Mouse (Mus musculus): ENCODE results near the gene Gm10775.

Gm10775 gene

DNA sequence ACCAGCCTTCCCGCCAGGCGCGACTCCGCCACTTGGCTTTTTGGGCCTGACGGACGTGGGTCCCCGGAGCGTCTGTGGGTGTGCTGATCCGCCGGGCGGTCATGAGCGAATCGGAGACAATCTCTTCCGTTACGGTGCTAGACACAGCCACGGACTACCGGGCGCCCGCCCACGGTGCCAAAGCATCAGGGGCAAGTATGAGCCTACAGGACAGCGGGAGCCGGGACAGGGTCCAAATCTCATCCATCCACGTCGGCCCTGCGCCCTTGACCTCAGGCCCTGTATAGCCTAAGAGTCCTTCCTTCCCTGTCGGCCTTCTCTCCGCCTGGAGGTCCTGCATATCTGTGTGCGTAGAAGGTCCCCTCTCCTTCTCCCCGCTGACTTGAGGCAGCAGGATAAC is at the start of gene Gm10775:
Gene Gm10775 (plus strand): TSS at position 301 of the 400 bp plus-strand sequence.
- peak; percentile 14 for DNase-seq

DNA sequence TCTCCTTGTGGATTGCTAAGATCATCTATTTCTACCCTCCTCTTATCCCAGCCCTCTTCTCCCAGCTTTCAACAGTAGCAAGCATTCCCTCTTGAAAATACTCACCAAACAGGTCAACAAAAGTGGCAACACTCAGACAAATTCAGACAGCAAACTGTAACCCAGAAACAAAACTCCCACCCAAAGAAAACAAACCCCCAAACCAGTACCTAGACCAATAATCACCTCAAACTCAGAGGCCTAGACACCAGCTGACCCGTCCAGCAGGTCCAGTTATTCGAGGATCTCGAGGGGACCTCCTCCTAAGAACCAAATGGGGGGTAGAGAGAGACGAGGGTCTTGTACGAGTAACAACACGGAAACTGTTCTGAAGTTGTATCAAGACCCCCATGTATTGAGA is 33.4 kb upstream of the Gm10775 start:
- no peak for DNase-seq

DNA sequence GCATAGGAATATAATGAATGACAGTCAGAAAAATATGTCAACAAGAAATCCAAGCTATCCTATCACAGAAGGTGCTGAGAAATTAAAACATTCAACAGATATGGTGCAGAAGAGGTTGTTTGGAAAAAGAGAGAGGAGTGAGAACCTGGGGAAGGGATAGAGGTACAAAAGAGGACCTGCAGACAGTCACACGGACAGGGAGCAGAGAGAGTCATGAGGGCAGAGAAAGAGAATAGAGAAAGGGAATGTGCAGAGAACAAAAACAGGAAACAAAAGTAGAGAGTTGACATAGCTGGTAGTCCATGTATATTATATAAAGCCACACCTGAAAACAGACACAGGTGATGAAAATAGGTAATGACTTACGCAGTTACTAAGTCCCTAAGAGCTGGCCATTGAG is 32.7 kb upstream of the Gm10775 start:
- DNase-seq: no peak

DNA sequence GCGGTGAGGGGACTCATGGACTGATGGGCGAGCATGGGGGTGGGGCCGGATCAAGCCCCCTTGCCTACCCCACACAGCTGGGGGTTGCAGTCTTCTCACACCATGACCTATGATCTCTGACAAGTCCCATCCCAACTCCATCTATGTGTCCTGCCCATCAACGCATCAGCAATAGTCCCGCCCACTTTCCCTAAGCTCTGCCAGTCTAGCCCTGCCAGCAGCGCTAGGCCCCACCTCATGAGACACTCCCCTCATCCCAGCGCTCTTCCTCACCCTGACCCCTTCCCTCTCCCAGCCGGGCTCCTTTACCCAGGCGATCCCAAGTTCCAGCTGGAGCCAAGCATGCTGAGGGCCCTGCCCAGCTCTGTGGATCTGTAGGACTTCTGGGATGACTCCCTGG is 22.1 kb upstream of the Gm10775 start:
- DNase-seq: no peak

DNA sequence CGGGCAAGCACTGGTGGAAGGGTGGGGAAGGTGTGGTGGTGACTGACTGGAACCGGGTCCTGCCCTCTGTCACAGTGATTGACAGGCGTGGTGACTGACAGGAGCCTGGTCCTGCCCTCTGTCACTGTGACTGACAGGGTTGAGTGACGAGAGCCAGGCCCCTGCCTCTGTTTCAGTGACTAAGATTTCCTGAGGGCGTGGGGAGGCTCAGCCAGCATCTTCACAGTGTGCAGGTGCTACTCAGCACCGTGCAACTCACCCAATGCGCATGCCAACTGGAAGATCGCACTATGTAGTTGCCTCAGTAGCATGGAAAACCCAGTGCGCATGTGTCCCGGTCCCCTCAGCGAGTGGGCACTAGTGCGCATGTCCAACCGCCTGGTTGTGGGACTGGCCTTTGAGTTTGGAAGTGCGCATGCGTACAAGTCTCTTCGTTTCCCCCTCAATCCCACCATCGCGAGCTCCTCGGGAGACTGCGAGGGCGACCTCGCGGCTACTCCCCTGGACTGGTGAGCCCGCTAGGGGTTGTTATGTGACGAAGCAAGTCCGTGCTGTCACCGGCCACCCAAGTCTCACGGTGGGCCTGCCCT is 18.7 kb upstream of the Gm10775 start:
- peak; percentile 98 for DNase-seq

DNA sequence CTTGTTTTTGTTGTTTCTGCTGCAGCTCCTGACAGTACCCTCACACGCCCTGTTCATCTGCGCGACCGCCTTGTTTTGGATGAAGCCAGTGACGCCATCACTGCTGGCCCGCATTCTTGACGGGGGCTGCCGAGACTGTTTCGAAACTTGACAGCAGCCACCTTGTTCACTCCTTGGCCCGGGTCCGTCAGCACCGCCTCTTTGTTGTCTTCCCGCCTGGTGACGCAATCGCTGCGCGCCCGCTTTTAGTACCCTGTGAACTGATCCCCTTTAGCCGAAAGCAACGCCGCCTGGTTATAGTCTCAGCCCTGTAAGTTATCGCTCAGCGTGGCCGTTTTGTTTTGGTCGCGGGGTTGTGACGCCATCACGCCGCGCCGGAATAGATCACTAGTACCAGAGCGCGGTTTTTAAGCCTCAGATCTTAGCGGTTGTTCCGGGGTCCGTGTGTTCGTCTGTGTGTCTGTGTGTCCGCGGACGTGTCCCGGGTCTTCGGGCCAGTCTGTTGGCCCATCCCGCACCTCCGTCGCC is 18.2 kb upstream of the Gm10775 start:
- peak; percentile 99 for DNase-seq

DNA sequence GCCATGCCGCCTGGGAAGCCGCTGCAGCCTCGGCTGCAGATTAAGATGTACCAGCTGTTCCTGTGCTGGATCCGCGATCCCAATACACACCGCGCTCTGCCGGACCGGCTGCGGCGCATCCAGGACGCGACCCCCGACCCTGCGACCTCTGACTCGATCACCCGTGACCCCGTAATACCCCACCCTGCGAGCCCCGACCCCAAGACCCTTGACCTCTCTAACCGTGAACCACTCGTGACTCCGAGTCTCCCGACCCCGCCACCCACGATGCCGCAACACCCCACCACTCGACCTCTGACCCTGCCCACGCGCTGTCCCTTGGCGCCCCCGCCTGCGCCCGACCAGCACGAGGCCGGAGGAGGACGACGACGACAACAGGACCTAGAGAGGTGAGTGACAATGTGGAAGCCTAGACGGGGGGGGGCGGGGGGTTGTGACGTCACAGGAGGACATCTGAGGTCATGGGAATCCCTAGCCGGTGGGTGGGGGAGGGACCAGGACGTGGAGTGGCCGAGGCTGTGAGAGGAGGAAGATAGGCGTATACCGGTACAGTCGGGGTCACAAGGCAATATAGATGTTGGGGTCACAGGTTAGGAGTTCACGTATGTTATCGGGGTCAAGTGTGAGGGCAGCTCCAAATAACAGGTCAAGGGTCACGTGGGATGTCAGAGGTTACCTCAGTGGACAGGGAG is 17.6 kb upstream of the Gm10775 start:
- DNase-seq: peak; percentile 44

DNA sequence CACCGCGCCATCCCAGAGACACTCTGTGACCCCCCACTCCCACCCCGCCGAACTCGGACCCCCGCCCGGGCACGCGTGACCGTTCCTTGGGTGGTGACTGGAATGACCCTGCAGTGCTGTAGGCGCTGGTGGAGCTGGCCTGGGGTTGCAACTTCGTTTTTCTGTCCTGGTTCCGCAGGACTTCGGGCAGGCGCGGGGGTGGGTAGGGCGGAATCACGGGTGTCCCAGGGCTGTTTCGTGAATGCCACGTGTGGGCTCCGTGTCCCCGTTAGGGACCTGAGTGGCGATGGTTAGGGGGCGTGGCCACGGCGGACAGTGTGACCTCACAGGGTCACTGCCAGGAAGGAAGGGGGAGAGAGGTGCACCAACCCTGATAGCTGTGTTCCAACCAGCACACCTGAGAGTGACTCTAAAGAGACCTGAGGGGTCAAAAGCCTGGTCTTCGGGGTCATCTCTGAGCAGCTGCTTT is 17.0 kb upstream of the Gm10775 start:
- DNase-seq: no peak

DNA sequence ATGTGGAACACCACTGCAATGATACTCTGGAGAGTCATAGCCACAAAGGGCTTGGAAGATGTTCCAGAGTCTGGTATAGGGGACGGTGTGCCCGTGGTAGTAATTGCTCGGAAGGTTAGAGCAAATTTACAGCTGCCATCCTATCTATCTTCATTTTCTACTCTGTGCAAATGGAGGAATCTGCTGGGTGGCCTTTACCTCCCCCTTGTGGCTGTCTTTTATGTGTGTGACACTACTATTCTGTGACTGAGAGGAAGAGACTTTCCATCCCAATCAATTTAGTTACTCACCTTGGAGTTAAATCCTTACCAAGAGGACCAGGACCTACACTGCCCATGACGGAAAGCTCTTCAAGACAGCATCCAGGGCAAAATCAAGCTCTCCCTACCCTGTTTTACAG is 16.1 kb upstream of the Gm10775 start:
- DNase-seq: no peak

DNA sequence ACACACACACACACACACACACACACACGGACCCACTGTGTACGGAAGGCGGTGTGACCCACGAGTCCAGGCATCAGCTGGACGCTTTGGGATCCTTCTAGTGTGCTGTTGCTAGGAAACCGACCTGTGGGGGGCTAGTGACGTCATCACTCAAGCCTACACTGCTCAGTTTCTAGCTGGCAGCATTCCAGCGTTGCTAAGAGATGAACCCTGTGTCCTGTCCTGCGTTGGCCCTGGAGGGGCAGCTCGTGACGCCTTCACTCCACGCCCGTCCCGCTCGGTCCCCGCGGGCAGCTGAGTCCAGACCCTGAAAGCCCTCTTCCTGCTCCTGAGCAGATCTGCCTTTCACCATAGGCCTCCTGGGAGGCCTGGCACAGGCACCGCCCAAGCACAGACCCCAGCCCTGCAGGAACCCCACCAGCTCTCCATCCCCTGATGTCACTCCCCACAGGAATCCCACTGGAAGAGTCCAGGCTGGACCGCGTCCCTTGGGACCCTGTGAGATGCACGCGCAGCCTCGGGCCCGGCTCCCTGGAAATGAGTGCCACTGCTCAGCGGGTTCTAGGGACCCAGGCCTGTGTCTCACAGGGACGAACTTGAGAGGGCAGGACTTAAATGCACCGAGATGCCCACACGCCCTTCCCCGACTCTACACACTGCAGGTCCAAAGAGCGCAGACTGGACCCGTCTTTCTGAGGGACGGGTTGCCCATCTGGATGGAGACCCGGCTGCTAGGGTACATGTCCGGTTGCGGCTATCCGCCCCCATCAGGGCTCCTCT is 974 bp upstream of the Gm10775 start:
- DNase-seq: peak; percentile 71

DNA sequence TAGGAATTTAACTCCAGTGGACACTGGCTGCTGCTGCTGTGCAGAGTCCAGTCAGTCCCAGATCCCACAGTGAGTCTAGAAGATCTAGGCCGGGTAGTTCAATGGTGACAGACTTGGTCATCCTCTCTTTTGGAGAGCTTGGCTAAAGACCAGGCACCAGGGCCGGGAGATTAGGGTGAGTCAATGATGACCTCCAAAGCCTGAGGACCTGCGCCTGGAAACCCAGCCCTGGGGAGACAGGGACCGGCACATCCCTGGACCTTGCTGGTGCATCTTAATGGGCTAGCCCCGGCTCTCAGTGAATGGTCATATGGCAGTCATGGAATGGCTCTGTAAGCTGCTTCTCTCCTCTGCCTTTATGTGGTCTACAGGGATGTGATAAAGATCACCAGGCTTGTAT is 2.7 kb downstream of the Gm10775 start:
- DNase-seq: no peak

DNA sequence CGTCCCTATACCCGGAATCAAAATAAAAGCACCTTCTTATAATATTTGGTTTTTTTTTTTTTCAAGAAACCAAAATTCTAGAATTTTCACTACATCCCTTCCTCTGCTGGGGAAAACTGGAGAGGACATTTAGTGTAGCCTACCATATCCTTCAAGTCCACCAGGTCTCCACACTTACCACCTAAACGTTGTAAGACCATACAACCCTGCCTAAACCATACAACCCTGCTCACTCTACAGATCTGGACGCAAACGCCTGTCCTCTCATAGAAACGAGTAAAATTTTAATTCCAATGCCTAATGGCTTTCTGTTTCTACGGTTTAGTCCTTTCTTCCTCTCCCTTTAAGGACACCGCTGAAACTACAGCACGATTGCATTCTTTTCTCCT is 18.6 kb downstream of the Gm10775 start:
- DNase-seq: no peak

DNA sequence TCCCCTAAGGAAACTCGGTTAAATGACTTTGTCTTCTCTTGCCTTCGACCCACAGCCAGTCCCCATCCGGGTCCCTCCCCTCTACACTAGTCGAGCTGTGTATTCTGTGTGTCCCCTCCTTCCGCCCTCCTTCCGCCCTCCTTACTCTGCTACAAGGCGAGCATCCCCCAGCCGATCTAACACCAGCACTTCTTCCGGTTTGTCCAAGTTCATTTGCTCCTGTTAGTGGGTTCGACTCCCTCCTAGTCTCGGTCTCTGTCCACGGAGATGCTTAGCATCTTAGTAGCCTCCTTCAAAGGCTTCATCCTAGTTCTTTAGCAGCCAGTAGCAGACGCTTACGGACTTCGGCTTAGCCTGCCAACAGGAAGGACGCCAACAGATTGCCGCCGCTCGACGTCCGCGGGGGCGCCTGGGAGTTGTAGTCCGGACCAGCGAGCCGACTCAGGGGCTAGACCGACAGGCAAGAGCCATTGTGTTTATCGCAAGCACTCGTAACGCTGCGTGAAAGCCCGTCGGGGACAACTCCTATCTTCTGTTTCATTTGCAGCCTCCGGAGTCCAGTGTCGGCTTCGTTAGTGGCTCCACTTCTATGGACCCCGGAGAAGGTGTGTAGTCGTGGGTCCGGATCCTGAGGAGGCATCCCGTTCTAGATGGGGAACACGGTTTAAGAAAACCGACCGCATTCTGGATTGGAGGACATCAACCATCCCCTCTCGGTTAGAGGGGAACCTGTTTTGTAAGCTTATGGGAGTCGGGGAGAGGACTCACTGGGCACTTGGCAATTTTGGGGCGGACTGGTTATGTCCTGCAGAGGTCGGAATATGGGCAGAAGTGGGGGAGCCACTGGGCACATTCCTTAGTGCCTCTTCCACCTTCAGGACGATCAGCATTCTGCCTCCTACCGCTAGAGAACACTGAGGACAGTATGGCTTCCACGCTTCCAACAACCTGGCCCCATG is 19.3 kb downstream of the Gm10775 start, which contains the start of gene Zfp369:
Gene Zfp369 (plus strand): TSS at position 432 of the 959 bp plus-strand sequence.
- DNase-seq: peak; percentile 93

DNA sequence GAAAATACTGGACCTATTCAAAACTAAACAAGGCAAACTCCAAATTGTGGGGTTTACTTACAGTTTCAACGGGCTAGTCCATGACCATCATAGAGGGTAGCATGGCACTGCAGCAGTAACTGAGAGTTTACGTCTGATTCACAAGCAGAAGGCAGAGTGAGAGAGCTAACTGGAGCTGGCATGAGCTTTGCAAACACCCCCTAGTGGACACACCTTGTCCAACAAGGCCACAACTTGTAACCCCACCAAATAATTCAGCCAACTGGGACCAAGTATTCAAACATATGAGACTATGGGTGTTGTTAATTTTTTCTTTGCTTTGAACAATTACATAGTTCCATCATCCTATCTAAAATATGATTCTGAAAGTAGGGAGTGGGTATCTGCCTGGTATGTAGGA is 27.4 kb downstream of the Gm10775 start:
- no peak for DNase-seq

DNA sequence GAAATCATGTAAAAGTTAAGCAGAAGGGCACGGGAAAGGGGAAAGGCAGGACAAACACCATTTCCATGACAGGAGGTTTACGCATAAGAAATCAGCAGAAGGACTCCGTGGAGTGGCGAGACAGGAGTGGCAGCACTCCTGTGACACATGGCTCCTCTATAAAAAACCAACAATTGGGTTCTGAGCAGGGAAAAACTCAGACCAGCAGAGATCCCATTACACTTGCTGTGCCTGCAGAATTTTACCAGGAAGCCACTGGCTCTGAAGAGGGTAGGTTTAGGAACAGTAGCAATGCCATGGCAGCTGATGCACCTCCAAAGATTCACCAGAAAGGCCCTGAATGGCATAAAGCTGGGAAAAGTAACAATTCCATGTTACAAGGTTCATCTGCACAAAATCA is 37.0 kb downstream of the Gm10775 start:
- no peak for DNase-seq

Data from right cerebral cortex, postnatal 4 days (tissue).